Mouse (Mus musculus): ENCODE measurements around the gene Akap12. TPM values are rescaled to one million over a fixed set of nuclear protein-coding genes. Genes with fewer than 3 reads are reported as not detected.

Gene Akap12
- total and polyA plus RNA-seq, 2 experiments from 2014 or later, result 32.9 to 35.9 TPM

DNA sequence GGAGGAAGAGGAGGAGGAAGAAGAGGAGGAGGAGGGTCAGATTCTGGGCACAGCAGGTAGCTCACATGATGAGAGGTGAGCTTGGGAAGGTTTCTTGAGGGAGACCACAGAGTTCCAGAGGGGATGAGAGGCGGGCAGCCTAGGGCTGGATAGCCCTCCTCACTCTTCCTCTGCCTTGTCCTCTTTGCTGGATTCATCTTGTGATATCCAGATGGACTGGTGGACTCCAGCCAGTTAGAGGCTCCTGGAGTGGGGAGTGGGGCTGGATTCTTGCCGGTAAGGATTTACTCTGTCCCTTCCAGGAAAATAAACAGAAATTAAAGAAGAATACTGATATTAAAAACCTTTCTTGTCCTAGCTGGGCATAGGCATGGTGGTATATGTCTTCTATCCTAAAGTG lies 20.4 kb upstream of the Akap12 start:
- Histone ChIP-seq H3K4me1 (ENCODE audit: insufficient read depth, low read length) (no peaks in the 10 kb centered on the region), H3K27me3 (ENCODE audit: insufficient read depth, low read length) (no peaks in the 10 kb centered on the region), H3K36me3 (ENCODE audit: insufficient read depth, low read length) (no peaks in the 10 kb centered on the region), H3K4me3 (ENCODE audit: low read length) (no peak overlapping the region), H3K4me2 (ENCODE audit: low read depth, low read length) (no peak overlapping the region), H3K27ac (no peak overlapping the region), H3K9me3 (ENCODE audit: low read length) (no peaks in the 10 kb centered on the region), H3K9ac (replicated peaks; ENCODE audit: low read length) (no peak overlapping the region)
- no peak for ATAC-seq
- WGBS, result 62% methylated on average over 2 of the region's 2 CpGs
- DNase-seq (ENCODE audit: low spot score), result no peak
- no peak for TF ChIP-seq CTCF (IDR thresholded peaks at IDR 0.05; ENCODE audit: low read depth)

DNA sequence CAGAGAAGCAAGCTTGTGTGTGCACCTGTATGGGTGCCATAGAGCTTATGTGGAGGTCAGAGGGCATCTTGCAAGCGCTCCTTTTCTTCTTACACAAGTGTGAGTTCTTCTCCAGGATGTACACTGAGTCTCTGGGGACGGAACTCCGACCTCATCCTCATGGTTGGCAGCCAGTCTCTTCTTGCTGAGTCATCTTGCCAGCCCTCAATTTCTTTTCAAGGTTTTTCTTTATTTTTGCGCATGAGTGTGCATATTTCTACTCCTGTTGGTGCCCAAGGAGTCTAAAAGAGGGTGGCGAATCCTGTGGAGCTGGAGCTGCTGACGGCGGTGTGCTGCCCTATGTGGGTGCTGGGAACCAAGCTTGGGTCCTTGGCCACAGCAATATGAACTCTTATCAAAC lies 19.8 kb upstream of the Akap12 start:
- WGBS, result 93% methylated on average over 7 of the region's 7 CpGs
- no peak for ATAC-seq
- no peaks in the 10 kb centered on the region for H3K9me3 ChIP-seq (ENCODE audit: low read length)

DNA sequence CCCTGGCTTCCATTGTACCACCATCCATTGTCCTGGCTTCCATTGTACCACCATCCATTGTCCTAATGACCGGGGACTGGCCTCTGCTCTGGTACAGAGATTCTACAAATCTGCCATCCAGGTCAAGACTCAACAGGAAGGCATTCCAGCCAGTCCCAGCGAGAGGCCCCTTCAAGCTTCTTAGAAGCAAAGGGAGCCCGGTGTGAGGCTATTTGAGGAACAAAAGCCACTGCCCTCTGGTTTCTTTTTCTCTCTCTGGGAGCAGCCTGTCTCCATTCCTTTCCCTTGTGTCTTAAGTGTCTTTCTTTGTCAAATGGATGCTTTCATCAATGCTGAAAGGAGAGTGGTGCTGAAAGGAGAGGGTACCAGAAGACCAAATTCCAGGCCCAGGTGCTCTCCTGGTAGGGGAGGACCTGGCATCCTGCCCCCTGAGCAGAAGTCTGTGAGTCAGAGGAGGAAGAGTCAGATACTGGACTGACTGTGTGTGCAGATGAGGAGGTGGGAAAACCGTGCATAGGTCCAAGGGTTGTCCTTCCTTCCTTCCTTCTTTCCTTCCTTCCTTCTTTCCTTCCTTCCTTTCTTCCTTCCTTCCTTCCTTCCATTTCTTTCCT lies 16.8 kb upstream of the Akap12 start:
- 9% methylated on average over 4 of the region's 4 CpGs for WGBS
- H3K27ac ChIP-seq, result no peak overlapping the region
- no peak overlapping the region for H3K9ac ChIP-seq (replicated peaks; ENCODE audit: low read length)
- TF ChIP-seq CTCF (IDR thresholded peaks at IDR 0.05; ENCODE audit: low read depth), result no peak
- no peaks in the 10 kb centered on the region for H3K4me1 ChIP-seq (ENCODE audit: insufficient read depth, low read length)
- ATAC-seq (no peak), DNase-seq (ENCODE audit: low spot score) (no peak)
- H3K27me3 ChIP-seq (ENCODE audit: insufficient read depth, low read length), result no peaks in the 10 kb centered on the region
- no peaks in the 10 kb centered on the region for H3K9me3 ChIP-seq (ENCODE audit: low read length)
- H3K36me3 ChIP-seq (ENCODE audit: insufficient read depth, low read length), result no peaks in the 10 kb centered on the region
- H3K4me3 ChIP-seq (ENCODE audit: low read length), result no peak overlapping the region
- no peak overlapping the region for H3K4me2 ChIP-seq (ENCODE audit: low read depth, low read length)

More for the DNA sequence above, 19.8 kb upstream of the Akap12 start:
- Histone ChIP-seq H3K4me3 (ENCODE audit: low read length) (no peak overlapping the region), H3K36me3 (ENCODE audit: insufficient read depth, low read length) (no peaks in the 10 kb centered on the region), H3K4me2 (ENCODE audit: low read depth, low read length) (no peak overlapping the region), H3K4me1 (ENCODE audit: insufficient read depth, low read length) (no peaks in the 10 kb centered on the region), H3K27me3 (ENCODE audit: insufficient read depth, low read length) (no peaks in the 10 kb centered on the region), H3K27ac (no peak overlapping the region), H3K9ac (replicated peaks; ENCODE audit: low read length) (no peak overlapping the region)
- DNase-seq (ENCODE audit: low spot score), result no peak
- no peak for TF ChIP-seq CTCF (IDR thresholded peaks at IDR 0.05; ENCODE audit: low read depth)

DNA sequence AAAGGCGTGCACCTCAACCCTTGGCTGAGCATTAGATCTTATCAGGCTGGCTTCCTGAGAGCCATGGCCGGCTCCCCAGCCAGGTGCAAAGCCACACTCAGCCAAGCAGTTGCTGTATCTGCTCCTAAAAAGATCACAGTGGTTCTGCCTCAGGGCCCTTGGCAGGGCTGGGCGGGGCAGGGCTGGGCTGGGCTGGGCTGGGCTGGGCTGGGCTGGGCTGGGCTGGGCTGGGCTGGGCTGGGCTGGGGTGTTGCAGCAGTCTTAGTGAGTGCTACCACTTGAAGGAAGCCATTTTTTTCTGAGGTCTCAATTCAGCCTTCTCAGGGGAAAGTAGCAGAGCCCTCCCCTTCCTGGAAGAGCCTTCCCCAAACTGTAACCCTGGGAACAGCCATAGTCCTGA lies 15.5 kb upstream of the Akap12 start:
- H3K36me3 ChIP-seq (ENCODE audit: insufficient read depth, low read length), result no peaks in the 10 kb centered on the region
- H3K27me3 ChIP-seq (ENCODE audit: insufficient read depth, low read length), result no peaks in the 10 kb centered on the region
- no peak overlapping the region for H3K4me3 ChIP-seq (ENCODE audit: low read length)
- no peak overlapping the region for H3K9ac ChIP-seq (replicated peaks; ENCODE audit: low read length)
- 95% methylated on average over 3 of the region's 3 CpGs for WGBS
- no peak for TF ChIP-seq CTCF (IDR thresholded peaks at IDR 0.05; ENCODE audit: low read depth)
- ATAC-seq, result no peak
- no peaks in the 10 kb centered on the region for H3K4me1 ChIP-seq (ENCODE audit: insufficient read depth, low read length)
- H3K9me3 ChIP-seq (ENCODE audit: low read length), result no peaks in the 10 kb centered on the region
- no peak overlapping the region for H3K27ac ChIP-seq
- H3K4me2 ChIP-seq (ENCODE audit: low read depth, low read length), result no peak overlapping the region
- no peak for DNase-seq (ENCODE audit: low spot score)

DNA sequence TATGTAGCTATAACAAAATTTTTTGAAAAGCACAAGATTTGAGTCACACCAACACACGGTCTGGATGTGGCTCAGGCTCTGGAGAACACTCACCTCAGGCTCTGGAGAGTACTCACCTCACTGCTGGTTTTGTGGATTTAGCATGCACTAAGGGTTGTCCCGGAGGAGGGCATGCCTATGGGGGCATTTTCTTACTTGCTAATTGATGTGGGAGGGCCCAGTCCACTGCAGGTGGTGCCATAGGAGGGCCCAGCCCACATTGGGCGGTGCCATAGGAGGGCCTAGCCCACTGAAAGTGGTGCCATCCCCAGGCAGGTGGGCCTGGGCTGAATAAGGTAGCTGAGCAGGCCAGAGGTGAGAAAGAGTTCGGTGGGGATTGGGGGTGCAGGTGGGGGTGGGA lies 12.6 kb upstream of the Akap12 start:
- no peaks in the 10 kb centered on the region for H3K9me3 ChIP-seq (ENCODE audit: low read length)
- no peaks in the 10 kb centered on the region for H3K4me1 ChIP-seq (ENCODE audit: insufficient read depth, low read length)
- no peak overlapping the region for H3K9ac ChIP-seq (replicated peaks; ENCODE audit: low read length)
- no peak overlapping the region for H3K4me2 ChIP-seq (ENCODE audit: low read depth, low read length)
- H3K36me3 ChIP-seq (ENCODE audit: insufficient read depth, low read length), result no peaks in the 10 kb centered on the region
- ATAC-seq (no peak), DNase-seq (ENCODE audit: low spot score) (no peak)
- H3K4me3 ChIP-seq (ENCODE audit: low read length), result no peak overlapping the region
- TF ChIP-seq CTCF (IDR thresholded peaks at IDR 0.05; ENCODE audit: low read depth), result no peak
- no peaks in the 10 kb centered on the region for H3K27me3 ChIP-seq (ENCODE audit: insufficient read depth, low read length)
- H3K27ac ChIP-seq, result no peak overlapping the region
- WGBS, result 81% methylated on average over 4 of the region's 4 CpGs

DNA sequence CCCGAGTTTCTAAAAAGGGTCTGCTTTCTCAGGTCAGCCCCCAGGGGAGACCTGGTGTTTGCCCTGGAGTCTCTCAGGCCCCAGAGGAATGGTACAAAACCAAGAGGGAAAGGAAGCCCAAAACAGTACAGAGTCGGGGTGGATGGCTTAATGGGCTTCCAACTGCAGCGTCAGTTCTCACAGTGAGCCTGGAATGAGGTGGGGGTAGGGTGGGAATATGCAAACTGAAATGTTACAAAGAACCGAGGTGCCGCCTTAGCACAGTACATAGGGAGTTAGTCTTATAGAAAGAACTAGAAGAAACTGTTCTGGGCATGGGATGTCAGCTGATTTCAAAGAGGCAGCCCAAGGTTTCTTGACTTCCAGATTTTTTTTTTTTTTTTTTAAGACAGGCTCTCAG lies 11.7 kb upstream of the Akap12 start:
- DNase-seq (ENCODE audit: low spot score) (no peak), ATAC-seq (no peak)
- 60% methylated on average over 5 of the region's 5 CpGs for WGBS

DNA sequence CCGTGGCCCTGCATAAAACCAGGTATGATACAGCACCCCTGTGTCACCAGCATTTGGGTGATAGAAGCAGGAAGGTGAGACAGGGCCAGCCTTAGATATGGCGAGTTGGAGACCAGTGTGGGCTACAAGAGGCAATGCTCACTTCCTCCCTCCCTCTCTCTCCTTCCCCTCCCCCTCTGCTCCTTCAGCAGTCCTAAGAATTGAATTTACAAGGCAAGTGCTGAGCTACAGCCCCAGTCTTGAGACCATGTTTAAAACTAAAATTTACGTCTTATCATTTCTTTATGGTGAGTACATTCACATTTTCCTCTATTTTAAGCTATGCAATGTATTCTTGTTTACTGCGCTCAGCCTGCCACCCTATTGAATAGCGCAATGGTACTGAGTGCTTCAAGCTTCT lies 5.3 kb upstream of the Akap12 start:
- Histone ChIP-seq H3K4me2 (ENCODE audit: low read depth, low read length) (no peak overlapping the region), H3K9me3 (ENCODE audit: low read length) (no peaks in the 10 kb centered on the region), H3K36me3 (ENCODE audit: insufficient read depth, low read length) (no peaks in the 10 kb centered on the region), H3K4me1 (ENCODE audit: insufficient read depth, low read length) (no peaks in the 10 kb centered on the region), H3K4me3 (ENCODE audit: low read length) (no peak overlapping the region), H3K27me3 (ENCODE audit: insufficient read depth, low read length) (no peaks in the 10 kb centered on the region), H3K27ac (no peak overlapping the region), H3K9ac (replicated peaks; ENCODE audit: low read length) (no peak overlapping the region)
- 85% methylated on average over 5 of the region's 5 CpGs for WGBS
- TF ChIP-seq CTCF (IDR thresholded peaks at IDR 0.05; ENCODE audit: low read depth), result no peak
- no peak for DNase-seq (ENCODE audit: low spot score)
- no peak for ATAC-seq

More for the DNA sequence above, 11.7 kb upstream of the Akap12 start:
- Histone ChIP-seq H3K9ac (replicated peaks; ENCODE audit: low read length) (no peak overlapping the region), H3K4me1 (ENCODE audit: insufficient read depth, low read length) (no peaks in the 10 kb centered on the region), H3K4me3 (ENCODE audit: low read length) (no peak overlapping the region), H3K36me3 (ENCODE audit: insufficient read depth, low read length) (no peaks in the 10 kb centered on the region), H3K27me3 (ENCODE audit: insufficient read depth, low read length) (no peaks in the 10 kb centered on the region), H3K4me2 (ENCODE audit: low read depth, low read length) (no peak overlapping the region), H3K27ac (no peak overlapping the region), H3K9me3 (ENCODE audit: low read length) (no peaks in the 10 kb centered on the region)
- no peak for TF ChIP-seq CTCF (IDR thresholded peaks at IDR 0.05; ENCODE audit: low read depth)

Data from hindbrain, postnatal 0 days (tissue).